Mouse (Mus musculus) neural tube, embryonic 14.5 days (tissue): ENCODE measurements around the gene Nfkbib. TPM values are rescaled to one million over a fixed set of nuclear protein-coding genes. Genes with fewer than 3 reads are reported as not detected.

Experiments used
- ATAC-seq: fragments of 200-750 bp; cut with Nextera tagmentation; 2 replicates; pipeline ENCODE4 v1.8.0; 2017; ENCODE audit warnings: low read depth, mild to moderate bottlenecking, moderate TSS enrichment, moderate library complexity
- H3K27ac ChIP-seq: fragments of 300-500 bp; sonication (generic); 2 replicates; pipeline ENCODE4 v1.5.1; 2014; ENCODE audit warnings: low read depth, mild to moderate bottlenecking, control low read depth, low read length, moderate library complexity, mixed read lengths
- H3K27me3 ChIP-seq: fragments of 300-500 bp; sonication (generic); 2 replicates; pipeline ENCODE4 v1.6.1; 2014; ENCODE audit warnings: low read length; ENCODE audit not compliant: control insufficient read depth, insufficient read depth
- H3K36me3 ChIP-seq: fragments of 300-500 bp; sonication (generic); 2 replicates; pipeline ENCODE4 v1.6.1; 2014; ENCODE audit warnings: low read length, mixed read lengths; ENCODE audit not compliant: control insufficient read depth, insufficient read depth
- H3K4me1 ChIP-seq: fragments of 300-500 bp; sonication (generic); 2 replicates; pipeline ENCODE4 v1.6.1; 2014; ENCODE audit warnings: low read length; ENCODE audit not compliant: control insufficient read depth, insufficient read depth
- H3K4me2 ChIP-seq: fragments of 300-500 bp; sonication (generic); 2 replicates; pipeline ENCODE4 v1.6.1; 2014; ENCODE audit warnings: mild to moderate bottlenecking, low read depth, low read length, control low read depth
- H3K4me3 ChIP-seq: fragments of 300-500 bp; sonication (generic); 2 replicates; pipeline ENCODE4 v1.5.1; 2014; ENCODE audit warnings: low read depth, low read length, control low read depth, mixed read lengths
- H3K9ac ChIP-seq: fragments of 300-500 bp; sonication (generic); replicated peaks from 2 replicates; pipeline ENCODE4 v1.6.1; 2014; ENCODE audit warnings: low read depth, mild to moderate bottlenecking, control low read depth, low read length, mixed read lengths
- H3K9me3 ChIP-seq: fragments of 300-500 bp; sonication (generic); 2 replicates; pipeline ENCODE4 v1.6.1; 2016; ENCODE audit warnings: low read length; ENCODE audit not compliant: control insufficient read depth
- WGBS: fragments of 180-500 bp; shearing (Covaris S2); extraction: QIAGEN DNeasy Blood & Tissue Kit; methylation state at CpG from one replicate; pipeline ENCODE4 v1.1.7; 2014; 5-methylcytosine and 5-hydroxymethylcytosine counted together
- polyA plus RNA-seq: library from polyadenylated mRNA; unstranded; fragments of >200 nt; fragmentation: Nextera tagmentation; extraction: Ambion mirVana; gene quantifications from 2 replicates; pipeline ENCODE4 v1.2.1, GENCODE M21; 2014

Nfkbib gene
- polyA plus RNA-seq: 67.0 and 77.8 TPM in 2 replicates

DNA sequence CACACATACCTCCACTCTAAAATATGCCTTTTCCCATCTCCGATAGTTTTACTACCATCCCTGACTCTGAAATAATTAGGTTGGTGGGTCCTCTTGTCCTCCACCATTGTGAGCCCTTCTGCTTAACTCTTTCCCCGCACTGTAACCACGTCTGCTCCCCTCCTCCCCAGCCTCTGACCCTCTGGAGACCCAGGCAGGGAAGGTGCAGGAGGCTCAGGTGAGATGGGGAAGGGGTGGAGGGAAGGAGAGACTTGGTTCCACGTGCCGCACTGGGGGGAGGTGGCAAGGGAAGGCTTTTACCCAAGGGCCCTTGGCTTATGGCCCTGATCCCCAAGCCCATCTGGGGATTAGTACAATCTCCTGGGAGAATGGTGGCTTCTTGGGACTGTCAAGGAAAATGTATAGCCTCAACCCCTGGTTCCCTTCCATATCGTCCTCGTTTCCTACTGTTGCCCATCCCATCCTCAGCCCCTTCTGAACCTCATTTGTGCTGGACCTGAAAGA, at the start of gene Nfkbib:
TSS of gene Nfkbib (minus strand) at position 51 of the 504 bp plus-strand sequence.
- peak within 1 kb of the TSS; percentile 71 for H3K4me2 ChIP-seq
- 70% methylated on average over 7 of the region's 7 CpGs for WGBS
- H3K9ac ChIP-seq: peak within 1 kb of the TSS; percentile 77
- no peak for ATAC-seq
- H3K4me3 ChIP-seq: peak within 1 kb of the TSS; percentile 58
- H3K9me3 ChIP-seq: no peaks in the 10 kb centered on the region
- no peak within 1 kb of the TSS for H3K27ac ChIP-seq
- H3K4me1 ChIP-seq: peaks cover 14% of the 10 kb centered on the region
- peaks cover 3% of the 10 kb centered on the region; the same call in 1 of the 2 replicates for H3K36me3 ChIP-seq
- no peaks in the 10 kb centered on the region for H3K27me3 ChIP-seq

DNA sequence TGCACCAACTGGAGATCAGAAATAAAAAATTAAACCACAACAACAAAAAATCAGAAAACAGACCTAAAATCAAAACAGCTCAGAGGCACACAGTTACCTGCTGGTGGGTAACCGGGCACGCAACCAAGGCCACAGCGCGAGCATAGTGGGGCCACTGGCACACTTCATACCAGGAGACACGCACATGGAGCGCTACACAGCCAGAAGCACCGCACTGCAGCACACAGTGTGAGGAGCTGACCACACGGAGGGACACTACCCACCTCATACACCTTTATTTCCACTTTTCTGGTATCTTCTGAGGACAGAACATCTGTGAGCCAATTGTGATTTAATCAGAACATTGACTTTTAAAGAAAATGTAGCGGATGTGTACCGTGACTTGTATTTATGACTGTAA, 49.6 kb upstream of the Nfkbib start:
- no peaks in the 10 kb centered on the region for H3K9me3 ChIP-seq
- H3K36me3 ChIP-seq: peaks cover 89% of the 10 kb centered on the region
- 93% methylated on average over 10 of the region's 10 CpGs for WGBS
- no peak overlapping the region for H3K9ac ChIP-seq
- no peak overlapping the region for H3K27ac ChIP-seq
- no peak for ATAC-seq
- H3K27me3 ChIP-seq: no peaks in the 10 kb centered on the region
- H3K4me3 ChIP-seq: no peak overlapping the region
- H3K4me2 ChIP-seq: no peak overlapping the region
- peaks cover 20% of the 10 kb centered on the region for H3K4me1 ChIP-seq

DNA sequence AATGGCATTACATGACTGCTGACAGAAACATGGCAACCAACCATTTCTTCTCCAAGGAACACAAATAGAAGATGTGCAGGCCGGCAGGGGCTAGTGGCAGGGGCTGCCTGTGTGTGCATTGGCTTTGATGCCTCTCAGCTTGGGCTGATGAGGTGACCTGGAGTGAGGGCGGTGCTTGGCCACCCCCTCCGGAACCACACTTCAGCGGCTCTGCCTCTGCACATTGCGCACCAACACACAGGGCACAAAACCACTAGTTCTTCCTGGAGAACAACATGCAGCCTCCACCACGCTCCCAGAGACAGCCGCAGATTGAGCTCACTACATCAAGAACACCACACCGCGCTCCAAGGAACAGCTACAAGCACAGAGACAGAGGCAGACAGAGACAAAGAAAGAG, 48.9 kb upstream of the Nfkbib start:
- H3K4me2 ChIP-seq: no peak overlapping the region
- no peaks in the 10 kb centered on the region for H3K9me3 ChIP-seq
- ATAC-seq: no peak
- 92% methylated on average over 9 of the region's 9 CpGs for WGBS
- H3K9ac ChIP-seq: no peak overlapping the region
- H3K27me3 ChIP-seq: no peaks in the 10 kb centered on the region
- H3K36me3 ChIP-seq: peaks cover 82% of the 10 kb centered on the region
- no peak overlapping the region for H3K4me3 ChIP-seq
- H3K4me1 ChIP-seq: peaks cover 22% of the 10 kb centered on the region
- H3K27ac ChIP-seq: no peak overlapping the region

DNA sequence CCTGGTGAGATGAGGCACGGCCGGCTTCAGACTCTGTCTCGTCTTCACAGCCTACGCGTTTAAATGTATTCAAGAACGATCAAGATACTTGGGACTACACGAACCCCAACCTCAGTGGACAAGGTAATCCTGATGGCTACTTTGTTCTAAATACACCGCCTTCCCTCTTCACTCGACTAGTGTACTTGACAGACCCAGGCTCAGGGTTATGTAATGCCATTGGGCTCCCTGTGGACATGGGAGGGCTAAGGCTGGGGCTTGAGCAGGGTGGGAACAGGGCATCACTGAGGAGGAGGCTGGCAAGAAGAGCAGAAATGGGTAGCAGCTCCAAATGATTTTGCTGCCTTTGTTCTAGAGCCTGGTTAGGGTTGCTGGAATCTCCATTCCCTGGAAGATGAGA, 47.9 kb upstream of the Nfkbib start:
- H3K27me3 ChIP-seq: no peaks in the 10 kb centered on the region
- no peak for ATAC-seq
- no peak overlapping the region for H3K4me2 ChIP-seq
- peaks cover 20% of the 10 kb centered on the region for H3K4me1 ChIP-seq
- WGBS: 89% methylated on average over 9 of the region's 9 CpGs
- peaks cover 72% of the 10 kb centered on the region for H3K36me3 ChIP-seq
- H3K27ac ChIP-seq: no peak overlapping the region
- no peak overlapping the region for H3K9ac ChIP-seq
- H3K9me3 ChIP-seq: no peaks in the 10 kb centered on the region
- H3K4me3 ChIP-seq: no peak overlapping the region

DNA sequence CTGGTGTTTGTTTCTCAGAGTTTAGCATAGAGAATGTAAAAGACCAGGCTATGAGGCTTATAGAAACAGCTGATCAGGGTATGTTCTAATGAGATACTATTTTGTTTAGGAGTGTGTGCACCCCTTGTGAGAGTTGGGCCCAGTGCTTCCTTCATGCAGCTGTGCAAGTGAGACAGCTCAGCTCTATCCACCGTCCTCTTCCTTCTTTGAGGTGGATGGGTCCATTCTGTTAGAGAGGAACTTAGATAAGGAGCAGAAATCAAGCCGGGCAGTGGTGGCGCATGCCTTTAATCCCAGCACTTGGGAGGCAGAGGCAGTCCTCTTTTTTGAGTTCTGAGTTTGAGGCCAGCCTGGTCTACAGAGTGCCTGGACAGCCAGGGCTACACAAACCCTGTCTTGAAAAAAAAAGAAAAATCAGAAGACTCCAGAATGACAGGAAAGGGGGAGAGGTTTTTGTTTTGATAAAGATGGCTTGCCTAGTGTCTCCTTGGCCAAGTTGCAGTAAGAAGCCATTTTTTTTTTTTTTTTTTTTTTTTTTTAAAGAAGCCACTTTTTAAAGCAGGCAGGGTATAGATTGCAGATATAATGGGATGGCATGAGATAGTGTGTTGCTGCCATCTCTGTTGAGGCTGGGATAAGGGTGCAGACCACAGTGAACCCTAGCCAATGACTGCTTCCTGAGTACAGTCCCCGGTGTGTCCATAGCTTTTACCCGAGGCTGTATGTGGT, 47.2 kb upstream of the Nfkbib start:
- WGBS: 94% methylated on average over 5 of the region's 5 CpGs
- no peaks in the 10 kb centered on the region for H3K27me3 ChIP-seq
- no peak overlapping the region for H3K27ac ChIP-seq
- peaks cover 65% of the 10 kb centered on the region for H3K36me3 ChIP-seq
- H3K9ac ChIP-seq: no peak overlapping the region
- H3K4me1 ChIP-seq: peaks cover 20% of the 10 kb centered on the region
- no peak overlapping the region for H3K4me3 ChIP-seq
- H3K9me3 ChIP-seq: no peaks in the 10 kb centered on the region
- H3K4me2 ChIP-seq: no peak overlapping the region
- ATAC-seq: no peak

DNA sequence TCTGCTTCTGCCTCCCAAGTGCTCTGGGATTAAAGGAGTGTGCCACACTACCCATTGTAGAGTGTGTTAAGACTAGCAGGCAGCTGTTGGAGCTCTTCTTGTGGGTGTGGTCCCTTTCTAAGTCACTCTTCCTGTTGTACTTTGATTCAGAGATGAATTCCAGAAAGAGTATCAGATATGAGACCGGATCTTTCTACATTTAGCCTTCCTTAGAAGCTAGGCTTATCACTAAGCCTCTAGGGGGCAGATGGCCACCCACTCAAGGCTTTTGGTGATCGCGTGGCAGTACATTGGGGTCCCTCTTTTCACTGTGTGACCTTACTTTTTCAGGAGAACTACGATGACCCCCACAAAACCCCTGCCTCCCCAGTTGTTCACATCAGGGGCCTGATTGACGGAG, 45.6 kb upstream of the Nfkbib start:
- Histone ChIP-seq H3K4me1 (peaks cover 24% of the 10 kb centered on the region), H3K27me3 (no peaks in the 10 kb centered on the region), H3K4me2 (peak overlapping the region; percentile 97), H3K9me3 (no peaks in the 10 kb centered on the region), H3K9ac (no peak overlapping the region), H3K4me3 (no peak overlapping the region; the same call in 1 of the 2 replicates), H3K36me3 (peaks cover 52% of the 10 kb centered on the region), H3K27ac (no peak overlapping the region)
- no peak for ATAC-seq
- WGBS: 86% methylated on average over 5 of the region's 5 CpGs

DNA sequence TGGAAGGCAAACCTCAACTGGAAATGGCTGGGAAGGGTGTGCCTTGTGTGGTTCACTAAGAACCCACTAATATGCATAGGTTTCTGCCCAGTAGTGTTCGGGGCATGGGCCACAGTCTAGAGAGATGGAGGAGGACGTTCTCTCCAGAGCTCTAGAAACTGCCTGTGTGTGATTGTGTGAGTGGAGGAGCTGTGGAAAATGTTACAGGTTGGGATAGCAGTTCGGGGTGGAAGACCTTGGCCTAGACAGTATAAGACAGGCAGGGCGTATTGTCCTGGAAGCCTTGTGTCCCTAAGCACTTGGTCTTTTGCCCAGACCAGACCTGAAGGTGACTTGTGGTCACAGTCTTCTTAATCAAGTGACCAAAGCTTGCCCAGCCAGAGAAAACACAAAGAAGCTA, 45.1 kb upstream of the Nfkbib start:
- H3K4me1 ChIP-seq: peaks cover 28% of the 10 kb centered on the region
- H3K27ac ChIP-seq: no peak overlapping the region
- peaks cover 48% of the 10 kb centered on the region for H3K36me3 ChIP-seq
- WGBS: 76% methylated on average over 4 of the region's 4 CpGs
- H3K4me3 ChIP-seq: peak overlapping the region; percentile 78
- peak overlapping the region; percentile 90; the same call in 1 of the 2 replicates for H3K9ac ChIP-seq
- H3K27me3 ChIP-seq: no peaks in the 10 kb centered on the region
- ATAC-seq: no peak
- peak overlapping the region; percentile 97 for H3K4me2 ChIP-seq
- H3K9me3 ChIP-seq: no peaks in the 10 kb centered on the region

DNA sequence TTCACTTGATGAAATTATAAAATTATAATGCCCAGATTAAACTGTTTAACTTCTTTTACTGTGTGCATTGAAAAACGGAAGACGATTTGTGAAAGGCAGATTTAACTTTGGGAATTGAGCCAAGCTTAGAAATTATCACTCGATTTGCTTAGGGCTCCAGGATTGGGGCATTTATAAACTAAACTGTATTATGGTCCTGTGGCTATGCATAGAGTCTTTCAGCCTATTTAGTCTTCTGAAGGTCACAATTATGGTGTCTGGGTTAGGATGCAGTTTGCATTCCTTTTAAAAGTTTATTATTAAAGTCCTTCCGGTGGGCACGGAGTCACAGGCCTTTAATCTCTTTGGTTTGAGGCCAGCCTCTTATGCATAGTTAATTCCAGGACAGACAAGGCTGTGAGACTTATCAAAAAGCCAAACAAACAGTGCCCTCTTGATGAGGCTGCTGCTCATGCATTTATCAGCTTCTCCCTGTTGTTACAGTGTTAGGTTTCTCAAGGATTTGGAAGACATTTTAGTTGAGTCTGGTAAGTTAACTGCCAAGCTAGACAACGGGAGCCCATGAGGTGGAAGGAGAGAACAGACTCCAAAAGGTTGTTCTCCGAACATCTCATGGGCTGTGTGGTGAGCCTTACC, 44.4 kb upstream of the Nfkbib start:
- Histone ChIP-seq H3K4me2 (peak overlapping the region; percentile 97), H3K4me3 (peak overlapping the region; percentile 78), H3K9ac (peak overlapping the region; percentile 90; the same call in 1 of the 2 replicates), H3K4me1 (peaks cover 28% of the 10 kb centered on the region), H3K27ac (no peak overlapping the region), H3K27me3 (no peaks in the 10 kb centered on the region), H3K9me3 (no peaks in the 10 kb centered on the region), H3K36me3 (peaks cover 41% of the 10 kb centered on the region)
- WGBS: 13% methylated on average over 7 of the region's 7 CpGs
- no peak for ATAC-seq

DNA sequence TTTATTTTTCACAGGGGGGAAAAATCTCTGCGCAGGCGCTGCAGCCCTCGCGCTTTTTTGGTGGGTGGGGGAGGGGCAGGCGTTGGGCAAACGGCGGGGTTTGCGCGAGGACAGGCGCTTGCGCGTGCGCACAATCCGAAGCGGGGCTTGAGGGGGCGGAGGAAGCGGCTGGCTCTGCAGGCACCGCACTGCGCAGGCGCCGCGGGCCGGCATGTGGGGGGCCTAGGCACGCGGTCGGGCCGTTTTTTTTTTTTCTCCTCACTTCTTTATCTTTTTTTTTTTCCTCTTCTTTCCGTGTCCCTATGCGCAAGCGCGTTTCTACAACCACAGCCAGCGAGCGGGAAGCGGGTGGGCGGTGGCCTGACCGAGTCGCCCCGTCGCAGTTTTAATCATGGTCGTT, 43.9 kb upstream of the Nfkbib start:
- ATAC-seq: peak; percentile 18; the same call in 1 of the 2 replicates
- peak overlapping the region; percentile 90 for H3K9ac ChIP-seq
- peak overlapping the region; percentile 97 for H3K27ac ChIP-seq
- no peaks in the 10 kb centered on the region for H3K9me3 ChIP-seq
- 0% methylated on average over 39 of the region's 40 CpGs for WGBS
- no peaks in the 10 kb centered on the region for H3K27me3 ChIP-seq
- peaks cover 37% of the 10 kb centered on the region for H3K36me3 ChIP-seq
- peaks cover 28% of the 10 kb centered on the region for H3K4me1 ChIP-seq
- peak overlapping the region; percentile 97 for H3K4me2 ChIP-seq
- H3K4me3 ChIP-seq: peak overlapping the region; percentile 78
